Mouse (Mus musculus): ENCODE measurements at regions not wholly inside any gene's neighbourhood (a gene's known extent, or its start where the extent isn't known, plus 50 kb on each side); places are given as distances from the start of the nearest gene placed in this dataset.

GRCm38 (mm10) chr14:106550150-106550549 is 444.2 kb downstream of the Trim52 start:
- H3K4me2 ChIP-seq (replicated peaks): no peak overlapping the region
- no peaks in the 10 kb centered on the region for H3K36me3 ChIP-seq
- H3K27ac ChIP-seq (replicated peaks): no peak overlapping the region
- no peak overlapping the region for H3K4me3 ChIP-seq
- no peaks in the 10 kb centered on the region for H3K4me1 ChIP-seq
- no peaks in the 10 kb centered on the region for H3K27me3 ChIP-seq
- H3K9ac ChIP-seq (replicated peaks): no peak overlapping the region
- H3K9me3 ChIP-seq: no peaks in the 10 kb centered on the region
- ATAC-seq (replicated peaks): no peak
- WGBS: 1% methylated on average over 1 of the region's 1 CpGs

- Histone ChIP-seq H3K4me2 (replicated peaks) (no peak overlapping the region), H3K9ac (replicated peaks) (no peak overlapping the region), H3K4me1 (0 out of 2 replicates have a peak, but pooled peaks cover 2% of the 10 kb centered on the region), H3K36me3 (no peaks in the 10 kb centered on the region), H3K4me3 (no peak overlapping the region), H3K9me3 (no peaks in the 10 kb centered on the region), H3K27ac (replicated peaks) (no peak overlapping the region), H3K27me3 (no peaks in the 10 kb centered on the region)
- 59% methylated on average over 2 of the region's 2 CpGs for WGBS
- no peak for ATAC-seq (replicated peaks)
Observed at GRCm38 (mm10) chr14:106579281-106579680, 473.3 kb downstream of the Trim52 start.

GRCm38 (mm10) chr14:106581886-106582285 is 475.9 kb downstream of the Trim52 start:
- Histone ChIP-seq H3K9ac (replicated peaks) (no peak overlapping the region), H3K36me3 (no peaks in the 10 kb centered on the region), H3K27me3 (no peaks in the 10 kb centered on the region), H3K4me2 (replicated peaks) (no peak overlapping the region), H3K4me1 (0 out of 2 replicates have a peak, but pooled peaks cover 2% of the 10 kb centered on the region), H3K4me3 (no peak overlapping the region), H3K27ac (replicated peaks) (no peak overlapping the region), H3K9me3 (no peaks in the 10 kb centered on the region)
- WGBS: 62% methylated on average over 6 of the region's 6 CpGs
- peak; percentile 74 for ATAC-seq (replicated peaks)

- Histone ChIP-seq H3K9ac (replicated peaks) (no peak overlapping the region), H3K4me1 (no peaks in the 10 kb centered on the region), H3K4me3 (no peak overlapping the region), H3K4me2 (replicated peaks) (no peak overlapping the region), H3K27ac (replicated peaks) (no peak overlapping the region), H3K9me3 (no peaks in the 10 kb centered on the region), H3K27me3 (no peaks in the 10 kb centered on the region), H3K36me3 (no peaks in the 10 kb centered on the region)
- 91% methylated on average over 9 of the region's 9 CpGs for WGBS
- ATAC-seq (replicated peaks): no peak
Observed at GRCm38 (mm10) chr14:106593352-106593751, 487.4 kb downstream of the Trim52 start.

- Histone ChIP-seq H3K9me3 (no peaks in the 10 kb centered on the region), H3K27ac (replicated peaks) (no peak overlapping the region), H3K27me3 (no peaks in the 10 kb centered on the region), H3K4me3 (no peak overlapping the region), H3K36me3 (no peaks in the 10 kb centered on the region), H3K9ac (replicated peaks) (no peak overlapping the region), H3K4me2 (replicated peaks) (no peak overlapping the region), H3K4me1 (no peaks in the 10 kb centered on the region)
- WGBS: 82% methylated on average over 3 of the region's 3 CpGs
- ATAC-seq (replicated peaks): no peak
Observed at GRCm38 (mm10) chr14:106593980-106594379, 488.0 kb downstream of the Trim52 start.

GRCm38 (mm10) chr14:106607041-106607440 is 501.0 kb downstream of the Trim52 start:
- Histone ChIP-seq H3K4me3 (no peak overlapping the region), H3K27ac (replicated peaks) (no peak overlapping the region), H3K9me3 (no peaks in the 10 kb centered on the region)

GRCm38 (mm10) chr14:106608341-106608927 is 502.4 kb downstream of the Trim52 start:
- ATAC-seq (replicated peaks): peak; percentile 51; the same call in 1 of the 2 replicates
- Histone ChIP-seq H3K4me3 (no peak overlapping the region), H3K36me3 (no peaks in the 10 kb centered on the region), H3K27me3 (no peaks in the 10 kb centered on the region), H3K4me1 (peaks cover 12% of the 10 kb centered on the region; the same call in 1 of the 2 replicates), H3K9me3 (no peaks in the 10 kb centered on the region), H3K4me2 (replicated peaks) (peak overlapping the region; percentile 23), H3K9ac (replicated peaks) (no peak overlapping the region), H3K27ac (replicated peaks) (no peak overlapping the region)
- 9% methylated on average over 7 of the region's 7 CpGs for WGBS

More at GRCm38 (mm10) chr14:106607041-106607440, 501.0 kb downstream of the Trim52 start:
- peaks cover 12% of the 10 kb centered on the region; the same call in 1 of the 2 replicates for H3K4me1 ChIP-seq
- WGBS: 14% methylated on average over 3 of the region's 3 CpGs
- no peaks in the 10 kb centered on the region for H3K27me3 ChIP-seq
- no peak overlapping the region for H3K9ac ChIP-seq (replicated peaks)
- ATAC-seq (replicated peaks): no peak; the same call in 1 of the 2 replicates
- no peaks in the 10 kb centered on the region for H3K36me3 ChIP-seq
- H3K4me2 ChIP-seq (replicated peaks): no peak overlapping the region
